Comparison of ENCODE assay signal across 8 mouse cellular contexts in the genomic region with DNA sequence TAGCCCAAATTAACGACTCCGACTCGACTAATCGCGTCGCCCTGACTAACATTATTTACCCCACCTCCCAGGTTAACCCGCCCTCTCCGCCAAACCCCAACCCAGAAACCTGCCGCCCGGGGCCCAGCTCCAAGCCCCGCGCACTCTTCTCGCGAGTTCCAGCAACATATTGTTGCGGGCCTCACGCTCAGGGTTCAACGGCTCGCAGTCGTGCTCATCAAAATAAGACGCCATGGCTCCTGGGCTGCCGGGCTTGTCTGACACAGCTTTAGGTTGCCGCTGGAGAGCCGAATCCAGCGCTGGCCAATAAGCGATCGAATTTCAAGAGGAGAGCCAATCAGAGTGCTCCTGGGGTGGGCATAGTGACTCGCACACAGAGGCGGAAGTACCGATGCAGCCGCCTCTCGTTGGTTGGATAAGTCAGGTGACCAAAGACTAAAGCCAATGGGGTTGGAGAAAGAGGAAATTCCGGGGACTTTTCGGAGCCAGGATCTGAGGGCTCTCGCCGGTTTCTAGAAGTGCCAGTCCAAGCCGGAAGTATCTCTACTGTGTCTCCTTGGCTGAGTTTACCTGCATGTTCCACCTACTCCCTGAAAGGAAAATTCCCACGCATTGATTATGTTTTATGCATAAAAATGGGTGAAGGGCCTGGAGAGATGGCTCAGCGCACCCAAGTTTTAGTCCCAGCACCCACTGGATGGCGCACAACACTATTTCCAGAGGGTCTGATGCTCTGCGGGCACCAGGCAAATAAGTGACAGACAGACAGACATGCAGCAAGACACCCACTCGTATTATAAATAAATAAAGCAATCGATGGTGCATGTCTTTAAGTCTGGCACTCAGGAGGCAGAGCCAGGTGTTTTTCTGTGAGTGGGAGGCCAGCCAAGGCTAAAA. TPM values are rescaled to one million over a fixed set of nuclear protein-coding genes. Genes with fewer than 3 reads are reported as not detected.
DNase-seq lines count a peak whose midpoint lies in the region; ATAC-seq and TF ChIP-seq lines count a peak whose summit lies in the region.

No protein-coding gene starts in this region.

- no peaks in the 10 kb centered on the region for H3K4me1 ChIP-seq in cortical plate, adult 2 months (ENCODE audit: control insufficient read depth, insufficient read depth, low read length)
- peaks cover 76% of the 10 kb centered on the region for H3K4me1 ChIP-seq in megakaryocyte, embryonic 14.5 days

- peaks cover 51% of the 10 kb centered on the region for H3K36me3 ChIP-seq in megakaryocyte, embryonic 14.5 days (replicated peaks; ENCODE audit: low read length)

- H3K27me3 ChIP-seq in megakaryocyte, embryonic 14.5 days (replicated peaks) = no peaks in the 10 kb centered on the region

- ATAC-seq in activated CD4-positive, CD25-positive, alpha-beta regulatory T cell, adult 4 months = peak; percentile 99

- peak; percentile 93 to 94 for DNase-seq in gastrocnemius, adult 8-10 months (ENCODE audit: low spot score in 2 of 2)
- DNase-seq in hindlimb bud, embryonic 11.5 days (ENCODE audit: extremely low spot score, low read depth, low spot score) = peak; percentile 94
- peak; percentile 87 to 98 for DNase-seq in left cerebral cortex, adult 8-10 months (ENCODE audit: low spot score in 2 of 2)
- DNase-seq in right cerebral cortex, postnatal 10 days (ENCODE audit: low spot score in 2 of 2) = peak; percentile 97 to 99
- DNase-seq in urinary bladder, postnatal 25 days (ENCODE audit: low spot score) = peak; percentile 85

- peak; percentile 88 for TF ChIP-seq POLR2A in cortical plate, adult 2 months (IDR thresholded peaks at IDR 0.05; ENCODE audit: extremely low read depth, insufficient read depth, low read length)

- peak; percentile 38 for TF ChIP-seq CTCF in cortical plate, adult 2 months (IDR thresholded peaks at IDR 0.05; ENCODE audit: extremely low read depth, insufficient read depth, low read length)

- H3K27ac ChIP-seq in cortical plate, adult 2 months (ENCODE audit: insufficient read depth, low read length) = peak overlapping the region; percentile 36

- no peaks in the 10 kb centered on the region for H3K9me3 ChIP-seq in megakaryocyte, embryonic 14.5 days

- peak overlapping the region; percentile 66 for H3K4me3 ChIP-seq in cortical plate, adult 2 months (ENCODE audit: insufficient read depth, low read length)
- peak overlapping the region; percentile 97 for H3K4me3 ChIP-seq in megakaryocyte, embryonic 14.5 days (replicated peaks)

RNA-seq across cellular contexts. Expression of a gene that starts 4.4 kb away (rescaled TPM):
- polyA plus RNA-seq in activated CD4-positive, CD25-positive, alpha-beta regulatory T cell, adult 4 months (2017; shearing (Covaris generic)) = 100 to 1,000 TPM; 110 TPM
- polyA plus RNA-seq in cortical plate, adult 2 months (2012; rRNA removed) = 73.6 and 83.5 TPM in 2 replicates
- total RNA-seq in gastrocnemius, adult 8-10 months (2022) = 10 to 100 TPM; 23.5 to 29.8 (median 28.0) TPM
- 10 to 100 TPM; 76.4 to 85.1 (median 81.5) TPM for total RNA-seq in left cerebral cortex, adult 8-10 months (2022)
- 64.6 and 113 TPM in 2 replicates for polyA plus RNA-seq in megakaryocyte, embryonic 14.5 days (2012; ENCODE audit: insufficient read depth, low replicate concordance)

RNA-seq across cellular contexts. Expression of a gene that starts 7.1 kb away (rescaled TPM):
- polyA plus RNA-seq in activated CD4-positive, CD25-positive, alpha-beta regulatory T cell, adult 4 months (2017; shearing (Covaris generic)) = under 1 TPM in 1 of 2 experiments, not detected in 1; 0.45 TPM
- 23.4 and 24.9 TPM in 2 replicates for polyA plus RNA-seq in cortical plate, adult 2 months (2012; rRNA removed)
- total RNA-seq in gastrocnemius, adult 8-10 months (2022) = 10 to 100 TPM; 16.5 to 24.2 (median 20.8) TPM
- 10 to 100 TPM in 2 of 4 experiments, 1 to 10 TPM in 2; 8.9 to 12.8 (median 10.7) TPM for total RNA-seq in left cerebral cortex, adult 8-10 months (2022)
- 48.1 and 129 TPM in 2 replicates for polyA plus RNA-seq in megakaryocyte, embryonic 14.5 days (2012; ENCODE audit: insufficient read depth, low replicate concordance)

RNA-seq across cellular contexts. Expression of a gene that starts 15.3 kb away (rescaled TPM):
- polyA plus RNA-seq in activated CD4-positive, CD25-positive, alpha-beta regulatory T cell, adult 4 months (2017; shearing (Covaris generic)) = 10 to 100 TPM; 18.1 to 20.8 TPM
- polyA plus RNA-seq in cortical plate, adult 2 months (2012; rRNA removed) = 18.9 and 20.0 TPM in 2 replicates
- 1 to 10 TPM; 7.7 to 9.6 (median 8.8) TPM for total RNA-seq in gastrocnemius, adult 8-10 months (2022)
- total RNA-seq in left cerebral cortex, adult 8-10 months (2022) = 10 to 100 TPM; 14.7 to 19.1 (median 17.6) TPM
- polyA plus RNA-seq in megakaryocyte, embryonic 14.5 days (2012; ENCODE audit: insufficient read depth, low replicate concordance) = 3.9 and 10.7 TPM in 2 replicates

RNA-seq across cellular contexts. Expression of a gene that starts 17.4 kb away (rescaled TPM):
- 10 to 100 TPM; 21.3 to 26.5 TPM for polyA plus RNA-seq in activated CD4-positive, CD25-positive, alpha-beta regulatory T cell, adult 4 months (2017; shearing (Covaris generic))
- 31.5 and 33.4 TPM in 2 replicates for polyA plus RNA-seq in cortical plate, adult 2 months (2012; rRNA removed)
- 10 to 100 TPM; 18.0 to 21.4 (median 19.6) TPM for total RNA-seq in gastrocnemius, adult 8-10 months (2022)
- total RNA-seq in left cerebral cortex, adult 8-10 months (2022) = 10 to 100 TPM; 29.6 to 33.2 (median 32.1) TPM
- 6.4 and 27.8 TPM in 2 replicates for polyA plus RNA-seq in megakaryocyte, embryonic 14.5 days (2012; ENCODE audit: insufficient read depth, low replicate concordance)

RNA-seq across cellular contexts. Expression of a gene that starts 17.9 kb away (rescaled TPM):
- 10 to 100 TPM; 62.3 to 81.8 TPM for polyA plus RNA-seq in activated CD4-positive, CD25-positive, alpha-beta regulatory T cell, adult 4 months (2017; shearing (Covaris generic))
- polyA plus RNA-seq in cortical plate, adult 2 months (2012; rRNA removed) = 10.7 and 11.0 TPM in 2 replicates
- total RNA-seq in gastrocnemius, adult 8-10 months (2022) = 100 to 1,000 TPM; 103 to 116 (median 107) TPM
- 1 to 10 TPM; 4.4 to 8.6 (median 6.9) TPM for total RNA-seq in left cerebral cortex, adult 8-10 months (2022)
- polyA plus RNA-seq in megakaryocyte, embryonic 14.5 days (2012; ENCODE audit: insufficient read depth, low replicate concordance) = 12.5 and 61.7 TPM in 2 replicates

Comparison
In these comparisons a context has a peak if more than half of its experiments do, and no peak if none do; other contexts are left out.
1. Peak in every context shown above with its lines: DNase-seq, ATAC-seq, H3K4me3 ChIP-seq and H3K27ac ChIP-seq.
2. RNA of a gene that starts 7.1 kb away (polyA plus RNA-seq): 48.1 to 129 TPM in megakaryocyte, embryonic 14.5 days and 23.4 to 24.9 TPM in cortical plate, adult 2 months; 0.45 TPM in activated CD4-positive, CD25-positive, alpha-beta regulatory T cell, adult 4 months; every median in the first group is over 10 times any median in the second.